Mouse (Mus musculus): ENCODE data around the gene Zp1.

The Zp1 gene

GRCm38 (mm10) chr19:10878201-10878837, 42.1 kb downstream of the Zp1 start:
- no peak for DNase-seq (ENCODE audit: low spot score in 2 of 2)

GRCm38 (mm10) chr19:10871328-10871961, 49.0 kb downstream of the Zp1 start:
- no peak for DNase-seq (ENCODE audit: low spot score in 2 of 2)

- DNase-seq (ENCODE audit: low spot score in 2 of 2) = no peak
These were observed 49.8 kb downstream of the Zp1 start for GRCm38 (mm10) chr19:10870676-10871075.

DNA sequence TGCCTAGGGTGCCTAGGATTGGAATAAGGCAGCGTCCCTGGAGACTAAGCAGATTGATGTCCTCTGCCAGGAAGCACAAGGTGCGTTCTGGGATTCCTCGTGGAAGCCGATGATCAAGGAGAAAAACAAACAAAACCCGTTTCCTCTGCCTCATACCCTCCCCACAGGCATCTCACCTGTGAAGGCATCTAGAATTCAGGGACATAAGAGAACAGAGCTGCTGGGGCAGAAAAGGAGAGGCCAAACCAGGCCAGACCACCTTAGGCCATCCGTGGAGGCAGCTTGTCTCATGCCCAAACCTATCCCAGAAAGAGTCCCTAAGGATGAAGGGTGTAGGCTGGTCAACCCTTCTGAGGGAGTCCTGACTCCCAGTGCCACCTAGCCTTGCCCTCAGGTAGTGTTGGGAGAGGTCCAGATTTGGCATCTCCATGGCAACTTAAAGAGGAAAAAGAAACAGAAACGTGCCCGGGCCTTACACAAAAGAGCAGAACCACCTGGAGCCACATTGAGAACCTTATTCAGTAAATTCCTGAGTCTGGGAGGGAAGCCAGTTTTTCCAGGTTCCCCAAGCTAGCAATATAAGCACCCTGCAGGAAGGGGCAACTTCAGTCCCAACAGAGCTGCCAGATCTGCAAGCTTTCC, 50.4 kb downstream of the Zp1 start, which contains the start of gene Tmem132a:
Gene Tmem132a, minus strand, starts transcription at position 55 of the 642 bp plus-strand sequence.
- DNase-seq (ENCODE audit: low spot score in 2 of 2) = peak in 1 of 2 experiments; percentile 14

- DNase-seq (ENCODE audit: low spot score in 2 of 2) = peak; percentile 76 to 79
These were observed 51.1 kb downstream of the Zp1 start for GRCm38 (mm10) chr19:10869241-10869885.

DNA sequence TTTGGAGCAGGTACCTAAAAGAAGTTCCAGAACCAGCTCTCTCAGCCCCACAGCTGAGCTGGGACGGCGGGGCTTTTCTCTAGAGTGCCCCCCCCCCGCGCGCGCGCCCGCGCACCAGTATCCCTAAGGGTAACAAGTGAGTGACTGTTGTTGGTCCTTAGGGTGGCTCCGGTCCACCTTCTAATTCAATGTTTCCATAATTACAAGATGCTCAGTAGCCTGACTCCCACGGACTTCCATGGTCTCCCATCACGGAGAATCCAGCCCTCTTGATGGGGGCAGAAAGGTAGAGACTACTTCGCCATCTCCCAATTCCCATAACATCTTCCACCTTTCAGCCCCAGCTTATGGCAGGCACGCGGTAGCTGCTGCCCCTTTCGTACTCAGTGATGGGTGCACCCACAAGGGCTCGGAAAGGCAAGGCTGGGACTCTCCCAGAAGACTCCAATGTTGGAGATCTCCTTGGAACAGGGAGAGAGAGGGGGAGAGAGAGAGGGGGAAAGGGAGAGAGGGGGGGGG, 51.8 kb downstream of the Zp1 start:
- DNase-seq (ENCODE audit: low spot score in 2 of 2) = no peak

- no peak for DNase-seq (ENCODE audit: low spot score in 2 of 2)
These were observed 52.3 kb downstream of the Zp1 start for GRCm38 (mm10) chr19:10867946-10868622.

DNA sequence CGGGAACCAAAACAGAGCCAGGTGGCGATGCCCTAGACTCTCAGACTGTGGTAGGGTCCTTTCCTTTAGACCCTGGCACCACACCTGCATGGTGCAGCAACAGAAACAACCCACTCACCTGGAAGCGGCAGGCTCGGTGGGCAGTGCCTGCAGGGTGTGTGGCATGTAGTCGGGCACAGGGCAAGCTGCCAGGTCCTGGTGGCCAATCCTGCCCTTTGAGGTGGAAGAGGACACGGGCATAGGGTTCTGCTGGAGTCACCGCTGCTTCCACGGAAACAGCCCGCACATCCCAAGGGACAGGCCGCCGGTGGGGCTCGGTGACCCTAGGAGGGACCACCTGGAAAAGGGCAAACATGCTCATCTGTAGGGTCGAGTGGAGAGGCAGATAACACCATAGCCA, 54.1 kb downstream of the Zp1 start:
- no peak for DNase-seq (ENCODE audit: low spot score in 2 of 2)

Measured in heart, adult 9 months (tissue).